In genomic region chr12:24872689-24873088, GRCm38 (mm10) we compare ENCODE assay signal across 15 mouse cellular contexts. TPM values are rescaled to one million over a fixed set of nuclear protein-coding genes. Genes with fewer than 3 reads are reported as not detected.
A peak's percentile ranks its signal among the peaks of the same experiment; 100 is the strongest.
DNase-seq lines count a peak whose midpoint lies in the region; ATAC-seq lines count a peak whose summit lies in the region.
"Had no signal": no experiment of that assay in that cellular context is flagged by ENCODE, and none has a peak within 500 bp of the region (broad histone marks: within the 10 kb centered on the region; RNA-seq: fewer than 3 reads in every experiment).

No protein-coding gene starts in this region.

- no peak overlapping the region for H3K4me3 ChIP-seq in forebrain, embryonic 14.5 days (ENCODE audit: low read depth, low read length)
- no peak overlapping the region for H3K4me3 ChIP-seq in forebrain, embryonic 11.5 days (ENCODE audit: low read depth, low read length)
- no peak overlapping the region for H3K4me3 ChIP-seq in forebrain, embryonic 16.5 days (replicated peaks; ENCODE audit: low read length)
- H3K4me3 ChIP-seq in midbrain, embryonic 15.5 days, result no peak overlapping the region
- H3K4me3 ChIP-seq: embryonic facial prominence, embryonic 12.5 days; liver, embryonic 15.5 days had no signal

- peak; percentile 63; the same call in 1 of the 2 replicates for ATAC-seq in forebrain, embryonic 14.5 days
- ATAC-seq in forebrain, embryonic 11.5 days (replicated peaks; ENCODE audit: low FRiP score), result no peak
- ATAC-seq in forebrain, embryonic 16.5 days, result peak; percentile 63
- peak; percentile 50; the same call in 1 of the 2 replicates for ATAC-seq in midbrain, embryonic 15.5 days (replicated peaks)
- no peak for ATAC-seq in monocyte, adult 5-6 weeks (replicated peaks; ENCODE audit: insufficient number of reproducible peaks, low FRiP score, low TSS enrichment, poor library complexity, severe bottlenecking)

- H3K27ac ChIP-seq in forebrain, embryonic 14.5 days (ENCODE audit: low read depth, low read length), result no peak overlapping the region
- no peak overlapping the region for H3K27ac ChIP-seq in forebrain, embryonic 11.5 days (ENCODE audit: low read depth, low read length)
- H3K27ac ChIP-seq in forebrain, embryonic 16.5 days (ENCODE audit: low read length), result peak overlapping the region; percentile 50
- H3K27ac ChIP-seq in midbrain, embryonic 15.5 days, result peak overlapping the region; percentile 13; the same call in 1 of the 2 replicates
- H3K27ac ChIP-seq: embryonic facial prominence, embryonic 12.5 days; liver, embryonic 15.5 days had no signal

- peak; percentile 16 for DNase-seq in forebrain, embryonic 14.5 days (ENCODE audit: low spot score)
- DNase-seq in forebrain, embryonic 11.5 days (ENCODE audit: low spot score), result no peak
- DNase-seq in left cerebral cortex, adult 9 months (ENCODE audit: low spot score in 2 of 2), result peak; percentile 18 to 45
- DNase-seq in left cerebral cortex, postnatal 10 days (ENCODE audit: extremely low spot score in 1 of 2, low spot score in 2 of 2), result no peak
- DNase-seq in kidney, postnatal 4 days, result no peak
- DNase-seq: cerebellum, adult 11 months; heart, postnatal 4 days; kidney, postnatal 10 days; thymus, postnatal 36 days had no signal

- H3K4me2 ChIP-seq in forebrain, embryonic 14.5 days (ENCODE audit: low read length), result no peak overlapping the region
- H3K4me2 ChIP-seq in forebrain, embryonic 11.5 days (ENCODE audit: low read depth, low read length, severe bottlenecking), result no peak overlapping the region
- no peak overlapping the region for H3K4me2 ChIP-seq in forebrain, embryonic 16.5 days (ENCODE audit: low read length)
- no peak overlapping the region for H3K4me2 ChIP-seq in midbrain, embryonic 15.5 days
- H3K4me2 ChIP-seq: embryonic facial prominence, embryonic 12.5 days; liver, embryonic 15.5 days had no signal

- no peaks in the 10 kb centered on the region for H3K36me3 ChIP-seq in forebrain, embryonic 14.5 days (ENCODE audit: control insufficient read depth, insufficient read depth, low read length)
- no peaks in the 10 kb centered on the region for H3K36me3 ChIP-seq in forebrain, embryonic 11.5 days (ENCODE audit: control insufficient read depth, insufficient read depth, low read length)
- H3K36me3 ChIP-seq in forebrain, embryonic 16.5 days (ENCODE audit: control insufficient read depth, insufficient read depth), result no peaks in the 10 kb centered on the region
- H3K36me3 ChIP-seq in midbrain, embryonic 15.5 days (replicated peaks), result no peaks in the 10 kb centered on the region
- H3K36me3 ChIP-seq: embryonic facial prominence, embryonic 12.5 days; liver, embryonic 15.5 days had no signal

- WGBS in forebrain, embryonic 14.5 days, result 78% methylated on average over 10 of the region's 10 CpGs
- WGBS in forebrain, embryonic 11.5 days, result 83% methylated on average over 10 of the region's 10 CpGs
- WGBS in forebrain, embryonic 16.5 days, result 80% methylated on average over 10 of the region's 10 CpGs
- 74% methylated on average over 10 of the region's 10 CpGs for WGBS in midbrain, embryonic 15.5 days

- no peaks in the 10 kb centered on the region for H3K27me3 ChIP-seq in forebrain, embryonic 14.5 days (replicated peaks; ENCODE audit: control insufficient read depth, insufficient read depth, low read length)
- no peaks in the 10 kb centered on the region for H3K27me3 ChIP-seq in forebrain, embryonic 11.5 days (ENCODE audit: control insufficient read depth, insufficient read depth, low read length)
- no peaks in the 10 kb centered on the region for H3K27me3 ChIP-seq in forebrain, embryonic 16.5 days (replicated peaks; ENCODE audit: control insufficient read depth, insufficient read depth, low read length)
- no peaks in the 10 kb centered on the region for H3K27me3 ChIP-seq in midbrain, embryonic 15.5 days (replicated peaks)
- H3K27me3 ChIP-seq: embryonic facial prominence, embryonic 12.5 days; liver, embryonic 15.5 days had no signal

- H3K9ac ChIP-seq in forebrain, embryonic 14.5 days (ENCODE audit: low read length), result no peak overlapping the region
- no peak overlapping the region for H3K9ac ChIP-seq in forebrain, embryonic 11.5 days (ENCODE audit: low read length)
- H3K9ac ChIP-seq in forebrain, embryonic 16.5 days (replicated peaks; ENCODE audit: low read depth, low read length), result no peak overlapping the region
- H3K9ac ChIP-seq in midbrain, embryonic 15.5 days, result no peak overlapping the region
- H3K9ac ChIP-seq: embryonic facial prominence, embryonic 12.5 days; liver, embryonic 15.5 days had no signal

- H3K4me1 ChIP-seq in forebrain, embryonic 14.5 days (ENCODE audit: control insufficient read depth, insufficient read depth, low read length), result no peaks in the 10 kb centered on the region
- no peaks in the 10 kb centered on the region for H3K4me1 ChIP-seq in forebrain, embryonic 11.5 days (replicated peaks; ENCODE audit: control insufficient read depth, insufficient read depth, low read length)
- peaks cover 2% of the 10 kb centered on the region; the same call in 1 of the 2 replicates for H3K4me1 ChIP-seq in forebrain, embryonic 16.5 days (replicated peaks; ENCODE audit: control insufficient read depth, insufficient read depth, low read length)
- H3K4me1 ChIP-seq in midbrain, embryonic 15.5 days, result 0 out of 2 replicates have a peak, but pooled peaks cover 3% of the 10 kb centered on the region

- no peaks in the 10 kb centered on the region for H3K9me3 ChIP-seq in forebrain, embryonic 14.5 days (replicated peaks; ENCODE audit: control insufficient read depth, low read length)
- H3K9me3 ChIP-seq in forebrain, embryonic 11.5 days (ENCODE audit: control insufficient read depth, low read length), result no peaks in the 10 kb centered on the region
- no peaks in the 10 kb centered on the region for H3K9me3 ChIP-seq in forebrain, embryonic 16.5 days (ENCODE audit: control insufficient read depth, low read length)
- no peaks in the 10 kb centered on the region for H3K9me3 ChIP-seq in midbrain, embryonic 15.5 days
- H3K9me3 ChIP-seq: embryonic facial prominence, embryonic 12.5 days; liver, embryonic 15.5 days; megakaryocyte, embryonic 14.5 days had no signal

- intact Hi-C loops in left cerebral cortex, postnatal 10 days (cut with DNase I), result no loop called here

RNA-seq across cellular contexts. Expression of gene Mboat2, which starts 42.0 kb away (rescaled TPM):
- 68.4 and 72.6 TPM in 2 replicates for polyA plus RNA-seq in forebrain, embryonic 14.5 days (2014; fragmentation: Nextera tagmentation; extraction: Ambion mirVana)
- polyA plus RNA-seq in forebrain, embryonic 11.5 days (2014; fragmentation: Nextera tagmentation; extraction: Ambion mirVana), result 55.7 and 59.3 TPM in 2 replicates
- 10 to 100 TPM; 59.9 to 64.3 TPM for total RNA-seq in left cerebral cortex, postnatal 10 days (2021)
- polyA plus RNA-seq in forebrain, embryonic 16.5 days (2015; fragmentation: Nextera tagmentation; extraction: Ambion mirVana), result 70.8 and 78.2 TPM in 2 replicates
- 68.6 and 71.5 TPM in 2 replicates for polyA plus RNA-seq in midbrain, embryonic 15.5 days (2015; fragmentation: Nextera tagmentation; extraction: Ambion mirVana)
- total RNA-seq in monocyte, adult 5-6 weeks (2017), result 3.0 to 7.7 TPM (median 4.0 TPM) in 3 replicates

Comparison
In these comparisons a context has a peak if more than half of its experiments do, and no peak if none do; other contexts are left out.
1. ATAC-seq: peak in forebrain, embryonic 14.5 days (single experiment), forebrain, embryonic 16.5 days (single experiment) and midbrain, embryonic 15.5 days (single experiment); none in forebrain, embryonic 11.5 days (single experiment) and monocyte, adult 5-6 weeks (single experiment).
2. DNase-seq: peak in forebrain, embryonic 14.5 days (single experiment) and left cerebral cortex, adult 9 months (2 of 2); none in forebrain, embryonic 11.5 days (single experiment), left cerebral cortex, postnatal 10 days (0 of 2) and kidney, postnatal 4 days (0 of 2).
3. H3K27ac ChIP-seq: peak in forebrain, embryonic 16.5 days (single experiment) and midbrain, embryonic 15.5 days (single experiment); none in forebrain, embryonic 14.5 days (single experiment) and forebrain, embryonic 11.5 days (single experiment).